Mouse (Mus musculus) forebrain, embryonic 11.5 days (tissue): ENCODE measurements around the gene B230118H07Rik. TPM values are rescaled to one million over a fixed set of nuclear protein-coding genes. Genes with fewer than 3 reads are reported as not detected.
A peak's percentile ranks its signal among the peaks of the same experiment; 100 is the strongest.

Experiments
- ATAC-seq: fragments of 200-750 bp; cut with Nextera tagmentation; replicated peaks from 2 replicates; pipeline ENCODE4 v1.8.0; 2017; ENCODE audit warnings: moderate TSS enrichment; ENCODE audit not compliant: low FRiP score
- DNase-seq: peaks from one replicate; pipeline ENCODE4 v3.0.0-alpha.2; 2017; ENCODE audit warnings: low spot score
- H3K27ac ChIP-seq: fragments of 300-500 bp; sonication (generic); 2 replicates; pipeline ENCODE4 v1.5.1; 2014; ENCODE audit warnings: low read depth, low read length
- H3K27me3 ChIP-seq: fragments of 300-500 bp; sonication (generic); 2 replicates; pipeline ENCODE4 v1.6.1; 2014; ENCODE audit warnings: mild to moderate bottlenecking, low read length, mixed read lengths; ENCODE audit not compliant: control insufficient read depth, insufficient read depth
- H3K36me3 ChIP-seq: fragments of 300-500 bp; sonication (generic); 2 replicates; pipeline ENCODE4 v1.6.1; 2014; ENCODE audit warnings: mild to moderate bottlenecking, low read length, moderate library complexity, mixed read lengths; ENCODE audit not compliant: control insufficient read depth, insufficient read depth
- H3K4me1 ChIP-seq: fragments of 300-500 bp; sonication (generic); replicated peaks from 2 replicates; pipeline ENCODE4 v1.6.1; 2014; ENCODE audit warnings: low read length, mixed read lengths; ENCODE audit not compliant: control insufficient read depth, insufficient read depth
- H3K4me2 ChIP-seq: fragments of 300-500 bp; sonication (generic); 2 replicates; pipeline ENCODE4 v1.6.1; 2014; ENCODE audit warnings: low read depth, mild to moderate bottlenecking, low read length, moderate library complexity, mixed read lengths; ENCODE audit not compliant: severe bottlenecking
- H3K4me3 ChIP-seq: fragments of 300-500 bp; sonication (generic); 2 replicates; pipeline ENCODE4 v1.5.1; 2014; ENCODE audit warnings: low read depth, low read length
- H3K9ac ChIP-seq: fragments of 300-500 bp; sonication (generic); 2 replicates; pipeline ENCODE4 v1.6.1; 2014; ENCODE audit warnings: low read length
- H3K9me3 ChIP-seq: fragments of 300-500 bp; sonication (generic); 2 replicates; pipeline ENCODE4 v1.6.1; 2016; ENCODE audit warnings: low read length, mixed read lengths; ENCODE audit not compliant: control insufficient read depth
- WGBS: fragments of 180-500 bp; shearing (Covaris S2); extraction: QIAGEN DNeasy Blood & Tissue Kit; methylation state at CpG from one replicate; pipeline ENCODE4 v1.1.7; 2014; 5-methylcytosine and 5-hydroxymethylcytosine counted together
- polyA plus RNA-seq: library from polyadenylated mRNA; unstranded; fragments of >200 nt; fragmentation: Nextera tagmentation; extraction: Ambion mirVana; gene quantifications from 2 replicates; pipeline ENCODE4 v1.2.1, GENCODE M21; 2014

B230118H07Rik gene
- polyA plus RNA-seq, 1 experiment from 2014 or later = 60.8 TPM

GRCm38 (mm10) chr2:101678236-101679021, 29.1 kb upstream of the B230118H07Rik start, which contains the start of gene Traf6:
Gene Traf6 (plus strand): TSS chr2:101678429.
- H3K27ac ChIP-seq = peak within 1 kb of the TSS; percentile 62; the same call in 1 of the 2 replicates
- peaks cover 4% of the 10 kb centered on the region; the same call in 1 of the 2 replicates for H3K4me1 ChIP-seq
- peak within 1 kb of the TSS; percentile 90 for H3K9ac ChIP-seq
- no peaks in the 10 kb centered on the region for H3K9me3 ChIP-seq
- ATAC-seq (peak; percentile 94), DNase-seq (peak; percentile 94)
- peak within 1 kb of the TSS; percentile 96 for H3K4me3 ChIP-seq
- WGBS = under 1% methylated on average over 62 of the region's 68 CpGs
- H3K27me3 ChIP-seq = no peaks in the 10 kb centered on the region
- no peaks in the 10 kb centered on the region for H3K36me3 ChIP-seq
- H3K4me2 ChIP-seq = peak within 1 kb of the TSS; percentile 87

GRCm38 (mm10) chr2:101673547-101673946, 24.2 kb upstream of the B230118H07Rik start:
- Histone ChIP-seq H3K4me1 (no peaks in the 10 kb centered on the region), H3K9me3 (no peaks in the 10 kb centered on the region), H3K27ac (no peak overlapping the region), H3K36me3 (no peaks in the 10 kb centered on the region), H3K4me2 (no peak overlapping the region), H3K9ac (no peak overlapping the region), H3K27me3 (no peaks in the 10 kb centered on the region), H3K4me3 (no peak overlapping the region)
- no peak for ATAC-seq
- 86% methylated on average over 3 of the region's 3 CpGs for WGBS
- no peak for DNase-seq

- Histone ChIP-seq H3K27ac (no peak overlapping the region), H3K4me1 (no peaks in the 10 kb centered on the region), H3K9ac (no peak overlapping the region), H3K36me3 (no peaks in the 10 kb centered on the region), H3K9me3 (no peaks in the 10 kb centered on the region), H3K27me3 (no peaks in the 10 kb centered on the region), H3K4me2 (no peak overlapping the region), H3K4me3 (no peak overlapping the region)
- ATAC-seq (no peak), DNase-seq (no peak)
- WGBS = 96% methylated on average over 3 of the region's 3 CpGs
These were observed 19.4 kb upstream of the B230118H07Rik start for GRCm38 (mm10) chr2:101668751-101669150.

GRCm38 (mm10) chr2:101665703-101666092, 16.4 kb upstream of the B230118H07Rik start:
- Histone ChIP-seq H3K4me1 (no peaks in the 10 kb centered on the region), H3K36me3 (no peaks in the 10 kb centered on the region), H3K9ac (no peak overlapping the region), H3K4me3 (no peak overlapping the region), H3K9me3 (no peaks in the 10 kb centered on the region), H3K27me3 (no peaks in the 10 kb centered on the region), H3K4me2 (no peak overlapping the region), H3K27ac (no peak overlapping the region)
- ATAC-seq (peak; percentile 37; the same call in 1 of the 2 replicates), DNase-seq (no peak)
- WGBS = 90% methylated on average over 3 of the region's 3 CpGs

GRCm38 (mm10) chr2:101665058-101665702, 15.8 kb upstream of the B230118H07Rik start:
- peak; percentile 91 for ATAC-seq
- Histone ChIP-seq H3K4me1 (no peaks in the 10 kb centered on the region), H3K9me3 (no peaks in the 10 kb centered on the region), H3K27ac (no peak overlapping the region), H3K4me3 (no peak overlapping the region), H3K36me3 (no peaks in the 10 kb centered on the region), H3K4me2 (no peak overlapping the region), H3K9ac (no peak overlapping the region), H3K27me3 (no peaks in the 10 kb centered on the region)
- peak; percentile 86 for DNase-seq
- 19% methylated on average over 9 of the region's 9 CpGs for WGBS

GRCm38 (mm10) chr2:101660536-101660935, 11.2 kb upstream of the B230118H07Rik start:
- WGBS = 75% methylated on average over 2 of the region's 2 CpGs
- H3K9me3 ChIP-seq = no peaks in the 10 kb centered on the region
- ATAC-seq (no peak), DNase-seq (no peak)
- no peak overlapping the region for H3K9ac ChIP-seq
- H3K27me3 ChIP-seq = no peaks in the 10 kb centered on the region
- H3K27ac ChIP-seq = no peak overlapping the region
- H3K4me3 ChIP-seq = no peak overlapping the region
- no peak overlapping the region for H3K4me2 ChIP-seq
- H3K4me1 ChIP-seq = no peaks in the 10 kb centered on the region
- no peaks in the 10 kb centered on the region for H3K36me3 ChIP-seq

- peak overlapping the region; percentile 46 for H3K4me2 ChIP-seq
- peak; percentile 81 for DNase-seq
- peak overlapping the region; percentile 14 for H3K4me3 ChIP-seq
- H3K4me1 ChIP-seq = no peaks in the 10 kb centered on the region; the same call in 1 of the 2 replicates
- H3K36me3 ChIP-seq = no peaks in the 10 kb centered on the region
- ATAC-seq = peak; percentile 66
- H3K9ac ChIP-seq = peak overlapping the region; percentile 30; the same call in 1 of the 2 replicates
- no peaks in the 10 kb centered on the region for H3K27me3 ChIP-seq
- no peaks in the 10 kb centered on the region for H3K9me3 ChIP-seq
- H3K27ac ChIP-seq = no peak overlapping the region
- WGBS = 19% methylated on average over 14 of the region's 14 CpGs
These were observed 3.7 kb upstream of the B230118H07Rik start for GRCm38 (mm10) chr2:101652921-101653597.

- no peaks in the 10 kb centered on the region for H3K9me3 ChIP-seq
- ATAC-seq = peak; percentile 67
These were observed 3.0 kb upstream of the B230118H07Rik start for GRCm38 (mm10) chr2:101652204-101652920.

More at GRCm38 (mm10) chr2:101652204-101652920, 3.0 kb upstream of the B230118H07Rik start:
- Histone ChIP-seq H3K36me3 (no peaks in the 10 kb centered on the region), H3K27ac (no peak overlapping the region), H3K4me1 (no peaks in the 10 kb centered on the region; the same call in 1 of the 2 replicates), H3K4me3 (peak overlapping the region; percentile 14), H3K27me3 (no peaks in the 10 kb centered on the region), H3K4me2 (peak overlapping the region; percentile 46), H3K9ac (peak overlapping the region; percentile 30; the same call in 1 of the 2 replicates)
- DNase-seq = no peak
- 43% methylated on average over 14 of the region's 14 CpGs for whole genome bisulfite sequencing
